Mouse (Mus musculus) urinary bladder, adult 2 months (tissue): ENCODE data around the gene Cd276. TPM values are rescaled to one million over a fixed set of nuclear protein-coding genes. Genes with fewer than 3 reads are reported as not detected.

Experiments
- DNase-seq: peaks from one replicate; pipeline ENCODE4 v3.0.0; 2022; ENCODE audit warnings: low spot score
- polyA plus RNA-seq: library from polyadenylated mRNA; depleted of rRNA; stranded (reverse); fragments of >200 nt; gene quantifications from 2 replicates; pipeline ENCODE4 v1.2.3, GENCODE M21; 2012; rRNA removed

The Cd276 gene
- polyA plus RNA-seq, 1 experiment: 9.3 TPM

GRCm38 (mm10) chr9:58510452-58510851 is 44.8 kb downstream of the Cd276 start:
- no peak for DNase-seq

GRCm38 (mm10) chr9:58507216-58508005 is 47.8 kb downstream of the Cd276 start:
- DNase-seq: no peak

- no peak for DNase-seq
These were observed 54.3 kb downstream of the Cd276 start for GRCm38 (mm10) chr9:58500946-58501345.

- no peak for DNase-seq
These were observed 57.3 kb downstream of the Cd276 start for GRCm38 (mm10) chr9:58497942-58498341.

GRCm38 (mm10) chr9:58496470-58497182 is 58.6 kb downstream of the Cd276 start:
- DNase-seq: no peak

GRCm38 (mm10) chr9:58495035-58495434 is 60.2 kb downstream of the Cd276 start:
- no peak for DNase-seq

GRCm38 (mm10) chr9:58490391-58490790 is 64.8 kb downstream of the Cd276 start:
- no peak for DNase-seq

GRCm38 (mm10) chr9:58489865-58490165 is 65.4 kb downstream of the Cd276 start:
- DNase-seq: no peak

- no peak for DNase-seq
These were observed 65.9 kb downstream of the Cd276 start for GRCm38 (mm10) chr9:58489133-58489864.

GRCm38 (mm10) chr9:58487851-58488801 is 67.1 kb downstream of the Cd276 start, which contains the start of gene Insyn1:
Insyn1 (plus strand) TSS chr9:58488603.
- DNase-seq: peak; percentile 43

- DNase-seq: no peak
These were observed 68.2 kb downstream of the Cd276 start for GRCm38 (mm10) chr9:58487076-58487475.

Other genes with a start within 250 kb of the Cd276 start
- gene Loxl1, start 242.3 kb downstream of the Cd276 start, polyA plus RNA-seq: 56.0 and 68.7 TPM in 2 replicates
- gene Tbc1d21, start 185.0 kb downstream of the Cd276 start, polyA plus RNA-seq: not detected in 2 replicates
- gene Insyn1, start 66.8 kb downstream of the Cd276 start, polyA plus RNA-seq: 4.1 and 4.8 TPM in 2 replicates
- gene Nptn, start 26.8 kb upstream of the Cd276 start, polyA plus RNA-seq: 708 and 807 TPM in 2 replicates
- gene Rec114, start 188.5 kb upstream of the Cd276 start, polyA plus RNA-seq: 0.30 TPM in 1 of 2 replicates, not detected in the other